Mouse (Mus musculus): ENCODE results near the gene Scfd1. TPM values are rescaled to one million over a fixed set of nuclear protein-coding genes. Genes with fewer than 3 reads are reported as not detected.

Gene Scfd1
- 64.7 TPM for polyA plus RNA-seq (2017; shearing (Covaris generic))

GRCm38 (mm10) chr12:51377003-51377887, at the start of gene Scfd1:
TSS of gene Scfd1 (plus strand) at chr12:51377510.

GRCm38 (mm10) chr12:51347988-51348697, 29.2 kb upstream of the Scfd1 start, which contains the start of gene G2e3:
TSS of gene G2e3 (plus strand) at chr12:51348061.

Other genes starting within 250 kb of the Scfd1 start
- 18.8 TPM for gene G2e3, start 29.4 kb upstream of the Scfd1 start, polyA plus RNA-seq (2017; shearing (Covaris generic))
- not detected for gene Coch, start 215.8 kb downstream of the Scfd1 start, polyA plus RNA-seq (2017; shearing (Covaris generic))

All from effector memory CD4-positive, alpha-beta T cell, adult 7 months (primary cell).